22 mouse cellular contexts compared by ENCODE assay signal in the genomic region with DNA sequence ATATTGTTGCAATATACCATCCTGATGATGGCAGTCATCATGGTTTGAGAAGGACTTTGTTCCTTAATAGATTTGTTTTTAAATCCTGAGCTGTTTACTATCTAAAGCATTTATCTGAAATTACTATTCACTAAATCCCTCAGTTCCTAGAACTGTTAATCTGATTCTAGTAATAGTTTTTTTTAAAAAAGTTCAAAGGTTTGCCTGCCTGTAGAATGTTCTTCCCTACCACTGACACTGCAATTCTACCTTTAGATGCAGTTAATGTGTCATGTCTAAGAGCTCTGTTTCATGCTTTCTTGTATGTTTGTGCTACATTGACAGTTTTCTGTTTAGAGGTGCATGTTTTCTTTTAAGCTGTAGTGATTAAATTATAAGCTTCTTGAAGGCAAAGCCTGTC.
DNase-seq lines count a peak whose midpoint lies in the region; ATAC-seq and TF ChIP-seq lines count a peak whose summit lies in the region.
"Had no signal": no experiment of that assay in that cellular context is flagged by ENCODE, and none has a peak within 500 bp of the region (broad histone marks: within the 10 kb centered on the region; RNA-seq: fewer than 3 reads in every experiment).

No protein-coding gene starts in this region.

- no peak overlapping the region for H3K9ac ChIP-seq in intestine, postnatal 0 days (ENCODE audit: low read depth, low read length)
- no peak overlapping the region for H3K9ac ChIP-seq in intestine, embryonic 16.5 days (ENCODE audit: low read depth, low read length)
- H3K9ac ChIP-seq in liver, postnatal 0 days (replicated peaks) = no peak overlapping the region
- H3K9ac ChIP-seq in liver, embryonic 12.5 days = no peak overlapping the region
- H3K9ac ChIP-seq: embryonic facial prominence, embryonic 13.5 days; embryonic facial prominence, embryonic 15.5 days; forebrain, embryonic 12.5 days had no signal

- H3K4me3 ChIP-seq in intestine, postnatal 0 days (ENCODE audit: low read depth, low read length) = no peak overlapping the region
- no peak overlapping the region for H3K4me3 ChIP-seq in intestine, embryonic 16.5 days (ENCODE audit: low read length)
- H3K4me3 ChIP-seq in layer of hippocampus, adult 2 months = no peak overlapping the region
- no peak overlapping the region for H3K4me3 ChIP-seq in liver, postnatal 0 days (ENCODE audit: low read depth, low read length)
- no peak overlapping the region for H3K4me3 ChIP-seq in liver, embryonic 12.5 days
- H3K4me3 ChIP-seq: embryonic facial prominence, embryonic 13.5 days; embryonic facial prominence, embryonic 15.5 days; erythroblast, embryonic 14.5 days; forebrain, embryonic 10.5 days; forebrain, embryonic 12.5 days had no signal

- TF ChIP-seq CTCF in intestine, postnatal 0 days (IDR thresholded peaks at IDR 0.05; ENCODE audit: low read depth) = no peak
- no peak for TF ChIP-seq CTCF in layer of hippocampus, adult 2 months (conservative IDR thresholded peaks at IDR 0.05)
- TF ChIP-seq CTCF in liver, postnatal 0 days (IDR thresholded peaks at IDR 0.05; ENCODE audit: low read depth) = no peak

- no peak overlapping the region for H3K4me2 ChIP-seq in intestine, postnatal 0 days (replicated peaks; ENCODE audit: low read depth)
- H3K4me2 ChIP-seq in intestine, embryonic 16.5 days (ENCODE audit: low read depth, low read length) = no peak overlapping the region
- H3K4me2 ChIP-seq in liver, postnatal 0 days (ENCODE audit: low read depth, low read length) = no peak overlapping the region
- no peak overlapping the region for H3K4me2 ChIP-seq in liver, embryonic 12.5 days
- H3K4me2 ChIP-seq: embryonic facial prominence, embryonic 13.5 days; embryonic facial prominence, embryonic 15.5 days; forebrain, embryonic 12.5 days had no signal

- no peaks in the 10 kb centered on the region for H3K9me3 ChIP-seq in intestine, postnatal 0 days (ENCODE audit: control insufficient read depth)
- H3K9me3 ChIP-seq in intestine, embryonic 16.5 days (ENCODE audit: control insufficient read depth, low read length) = no peaks in the 10 kb centered on the region
- H3K9me3 ChIP-seq in liver, postnatal 0 days (ENCODE audit: low read length) = no peaks in the 10 kb centered on the region
- H3K9me3 ChIP-seq in liver, embryonic 12.5 days (replicated peaks) = no peaks in the 10 kb centered on the region
- H3K9me3 ChIP-seq: embryonic facial prominence, embryonic 13.5 days; embryonic facial prominence, embryonic 15.5 days; forebrain, embryonic 10.5 days; forebrain, embryonic 12.5 days had no signal

- H3K4me1 ChIP-seq in intestine, postnatal 0 days (replicated peaks; ENCODE audit: control insufficient read depth, insufficient read depth, low read length) = no peaks in the 10 kb centered on the region
- peaks cover 7% of the 10 kb centered on the region; the same call in 1 of the 2 replicates for H3K4me1 ChIP-seq in intestine, embryonic 16.5 days (ENCODE audit: control insufficient read depth, insufficient read depth, low read length)
- H3K4me1 ChIP-seq in liver, postnatal 0 days (ENCODE audit: insufficient read depth) = no peaks in the 10 kb centered on the region
- no peaks in the 10 kb centered on the region for H3K4me1 ChIP-seq in liver, embryonic 12.5 days

- TF ChIP-seq EP300 in liver, postnatal 0 days (IDR thresholded peaks at IDR 0.05; ENCODE audit: low read depth) = no peak

- no peaks in the 10 kb centered on the region for H3K27me3 ChIP-seq in intestine, postnatal 0 days (replicated peaks; ENCODE audit: control insufficient read depth, insufficient read depth, low read length)
- H3K27me3 ChIP-seq in intestine, embryonic 16.5 days (replicated peaks; ENCODE audit: control insufficient read depth, insufficient read depth, low read length) = no peaks in the 10 kb centered on the region
- H3K27me3 ChIP-seq in liver, postnatal 0 days (ENCODE audit: insufficient read depth, low read length) = no peaks in the 10 kb centered on the region
- H3K27me3 ChIP-seq in liver, embryonic 12.5 days (replicated peaks) = no peaks in the 10 kb centered on the region
- H3K27me3 ChIP-seq: embryonic facial prominence, embryonic 13.5 days; embryonic facial prominence, embryonic 15.5 days; forebrain, embryonic 12.5 days had no signal

- no peak for DNase-seq in layer of hippocampus, adult 2 months (ENCODE audit: low spot score in 2 of 2)
- no peak for DNase-seq in layer of hippocampus, postnatal 10 days (ENCODE audit: low spot score in 2 of 2)
- DNase-seq in liver, postnatal 0 days = no peak
- DNase-seq: adrenal gland, adult 2 months; adrenal gland, postnatal 10 days; adrenal gland, postnatal 25 days; cerebellum, adult 11 months; cerebellum, adult 18-20 months; cerebellum, adult 8-10 months; cerebellum, adult 9-11 months; cerebellum, postnatal 14 days; cerebellum, postnatal 36 days; embryo, embryonic 11 days had no signal

- no peaks in the 10 kb centered on the region for H3K36me3 ChIP-seq in intestine, postnatal 0 days (ENCODE audit: control insufficient read depth, insufficient read depth)
- no peaks in the 10 kb centered on the region for H3K36me3 ChIP-seq in intestine, embryonic 16.5 days (ENCODE audit: control insufficient read depth, insufficient read depth, low read length)
- no peaks in the 10 kb centered on the region for H3K36me3 ChIP-seq in liver, postnatal 0 days (replicated peaks; ENCODE audit: insufficient read depth, low read length)
- H3K36me3 ChIP-seq in liver, embryonic 12.5 days = no peaks in the 10 kb centered on the region
- H3K36me3 ChIP-seq: embryonic facial prominence, embryonic 13.5 days; embryonic facial prominence, embryonic 15.5 days; forebrain, embryonic 10.5 days; forebrain, embryonic 12.5 days had no signal

- peak; percentile 91 for ATAC-seq in intestine, postnatal 0 days
- no peak for ATAC-seq in intestine, embryonic 16.5 days
- no peak for ATAC-seq in liver, postnatal 0 days
- no peak for ATAC-seq in liver, embryonic 12.5 days
- ATAC-seq: forebrain, embryonic 14.5 days had no signal

- no peak overlapping the region for H3K27ac ChIP-seq in intestine, postnatal 0 days (ENCODE audit: low read depth, low read length)
- H3K27ac ChIP-seq in intestine, embryonic 16.5 days (ENCODE audit: low read length) = no peak overlapping the region
- H3K27ac ChIP-seq in layer of hippocampus, adult 2 months = peak overlapping the region; percentile 56; the same call in 1 of the 2 replicates
- peak overlapping the region; percentile 58; the same call in 1 of the 2 replicates for H3K27ac ChIP-seq in liver, postnatal 0 days (ENCODE audit: low read depth)
- H3K27ac ChIP-seq in liver, embryonic 12.5 days = no peak overlapping the region
- H3K27ac ChIP-seq: embryonic facial prominence, embryonic 13.5 days; embryonic facial prominence, embryonic 15.5 days; forebrain, embryonic 10.5 days; forebrain, embryonic 12.5 days had no signal

Comparison
In these comparisons a context has a peak if more than half of its experiments do, and no peak if none do; other contexts are left out.
1. H3K27ac ChIP-seq: peak in layer of hippocampus, adult 2 months (single experiment) and liver, postnatal 0 days (single experiment); none in intestine, postnatal 0 days (single experiment), intestine, embryonic 16.5 days (single experiment) and liver, embryonic 12.5 days (single experiment).